Mouse (Mus musculus): ENCODE data around the gene Lamc3. TPM values are rescaled to one million over a fixed set of nuclear protein-coding genes. Genes with fewer than 3 reads are reported as not detected.

Gene Lamc3
- total and polyA plus RNA-seq, 2 experiments, result 0.73 to 0.83 TPM

- TF ChIP-seq CTCF (IDR thresholded peaks at IDR 0.05; ENCODE audit: low read depth, low read length), result no peak
- TF ChIP-seq POLR2A (IDR thresholded peaks at IDR 0.05; ENCODE audit: extremely low read depth, insufficient read depth, low read length), result no peak
- Histone ChIP-seq H3K9ac (ENCODE audit: low read depth, low read length) (no peak overlapping the region), H3K79me2 (ENCODE audit: control insufficient read depth, insufficient read depth, low read length) (no peaks in the 10 kb centered on the region), H3K27ac (replicated peaks; ENCODE audit: insufficient read depth, low read depth, low read length) (no peak overlapping the region), H3K4me1 (ENCODE audit: control insufficient read depth, insufficient read depth, low read length) (peaks cover 2% of the 10 kb centered on the region; the same call in 1 of the 2 replicates), H3K27me3 (ENCODE audit: control insufficient read depth, insufficient read depth, low read length) (peaks cover 21% of the 10 kb centered on the region), H3K36me3 (ENCODE audit: control insufficient read depth, insufficient read depth, low read length) (no peaks in the 10 kb centered on the region), H3K4me3 (ENCODE audit: insufficient read depth, low read depth, low read length) (no peak overlapping the region)
- 12% methylated on average over 35 of the region's 35 CpGs for WGBS
- no peak for DNase-seq (ENCODE audit: extremely low read depth, low read depth, low spot score)
These were observed 40.1 kb upstream of the Lamc3 start for GRCm38 (mm10) chr2:31846692-31847660.

- H3K9ac ChIP-seq (ENCODE audit: low read depth, low read length), result no peak overlapping the region
- H3K4me1 ChIP-seq (ENCODE audit: control insufficient read depth, insufficient read depth, low read length), result peaks cover 2% of the 10 kb centered on the region; the same call in 1 of the 2 replicates
- WGBS, result 26% methylated on average over 6 of the region's 6 CpGs
- no peaks in the 10 kb centered on the region for H3K36me3 ChIP-seq (ENCODE audit: control insufficient read depth, insufficient read depth, low read length)
- H3K79me2 ChIP-seq (ENCODE audit: control insufficient read depth, insufficient read depth, low read length), result no peaks in the 10 kb centered on the region
- no peak overlapping the region for H3K4me3 ChIP-seq (ENCODE audit: insufficient read depth, low read depth, low read length)
- H3K27ac ChIP-seq (replicated peaks; ENCODE audit: insufficient read depth, low read depth, low read length), result no peak overlapping the region
- H3K27me3 ChIP-seq (ENCODE audit: control insufficient read depth, insufficient read depth, low read length), result peaks cover 21% of the 10 kb centered on the region
- DNase-seq (ENCODE audit: extremely low read depth, low read depth, low spot score), result peak; percentile 27
- TF ChIP-seq CTCF (IDR thresholded peaks at IDR 0.05; ENCODE audit: low read depth, low read length), result peak; percentile 77
- TF ChIP-seq POLR2A (IDR thresholded peaks at IDR 0.05; ENCODE audit: extremely low read depth, insufficient read depth, low read length), result no peak
These were observed 39.2 kb upstream of the Lamc3 start for GRCm38 (mm10) chr2:31847908-31848307.

- Histone ChIP-seq H3K4me3 (ENCODE audit: insufficient read depth, low read depth, low read length) (no peak overlapping the region), H3K27ac (replicated peaks; ENCODE audit: insufficient read depth, low read depth, low read length) (no peak overlapping the region), H3K9ac (ENCODE audit: low read depth, low read length) (no peak overlapping the region), H3K4me1 (ENCODE audit: control insufficient read depth, insufficient read depth, low read length) (peaks cover 2% of the 10 kb centered on the region; the same call in 1 of the 2 replicates), H3K36me3 (ENCODE audit: control insufficient read depth, insufficient read depth, low read length) (no peaks in the 10 kb centered on the region), H3K79me2 (ENCODE audit: control insufficient read depth, insufficient read depth, low read length) (no peaks in the 10 kb centered on the region), H3K27me3 (ENCODE audit: control insufficient read depth, insufficient read depth, low read length) (peaks cover 18% of the 10 kb centered on the region)
- 40% methylated on average over 12 of the region's 12 CpGs for WGBS
- peak; percentile 14 for DNase-seq (ENCODE audit: extremely low read depth, low read depth, low spot score)
- TF ChIP-seq POLR2A (IDR thresholded peaks at IDR 0.05; ENCODE audit: extremely low read depth, insufficient read depth, low read length), result no peak
- TF ChIP-seq CTCF (IDR thresholded peaks at IDR 0.05; ENCODE audit: low read depth, low read length), result no peak
These were observed 37.0 kb upstream of the Lamc3 start for GRCm38 (mm10) chr2:31850141-31850540.

- WGBS, result 72% methylated on average over 8 of the region's 8 CpGs
- no peak for DNase-seq (ENCODE audit: extremely low read depth, low read depth, low spot score)
- Histone ChIP-seq H3K79me2 (ENCODE audit: control insufficient read depth, insufficient read depth, low read length) (no peaks in the 10 kb centered on the region), H3K9ac (ENCODE audit: low read depth, low read length) (no peak overlapping the region), H3K27ac (replicated peaks; ENCODE audit: insufficient read depth, low read depth, low read length) (no peak overlapping the region), H3K4me3 (ENCODE audit: insufficient read depth, low read depth, low read length) (no peak overlapping the region), H3K27me3 (ENCODE audit: control insufficient read depth, insufficient read depth, low read length) (no peaks in the 10 kb centered on the region; the same call in 1 of the 2 replicates), H3K36me3 (ENCODE audit: control insufficient read depth, insufficient read depth, low read length) (no peaks in the 10 kb centered on the region), H3K4me1 (ENCODE audit: control insufficient read depth, insufficient read depth, low read length) (no peaks in the 10 kb centered on the region)
- TF ChIP-seq POLR2A (IDR thresholded peaks at IDR 0.05; ENCODE audit: extremely low read depth, insufficient read depth, low read length) (no peak), CTCF (IDR thresholded peaks at IDR 0.05; ENCODE audit: low read depth, low read length) (no peak)
These were observed 31.1 kb upstream of the Lamc3 start for GRCm38 (mm10) chr2:31855991-31856390.

GRCm38 (mm10) chr2:31857180-31857579 lies 29.9 kb upstream of the Lamc3 start:
- Histone ChIP-seq H3K9ac (ENCODE audit: low read depth, low read length) (no peak overlapping the region), H3K4me1 (ENCODE audit: control insufficient read depth, insufficient read depth, low read length) (no peaks in the 10 kb centered on the region), H3K36me3 (ENCODE audit: control insufficient read depth, insufficient read depth, low read length) (no peaks in the 10 kb centered on the region), H3K27me3 (ENCODE audit: control insufficient read depth, insufficient read depth, low read length) (no peaks in the 10 kb centered on the region; the same call in 1 of the 2 replicates), H3K79me2 (ENCODE audit: control insufficient read depth, insufficient read depth, low read length) (no peaks in the 10 kb centered on the region), H3K27ac (replicated peaks; ENCODE audit: insufficient read depth, low read depth, low read length) (no peak overlapping the region), H3K4me3 (ENCODE audit: insufficient read depth, low read depth, low read length) (no peak overlapping the region)
- DNase-seq (ENCODE audit: extremely low read depth, low read depth, low spot score), result no peak
- TF ChIP-seq POLR2A (IDR thresholded peaks at IDR 0.05; ENCODE audit: extremely low read depth, insufficient read depth, low read length) (no peak), CTCF (IDR thresholded peaks at IDR 0.05; ENCODE audit: low read depth, low read length) (no peak)
- WGBS, result 72% methylated on average over 6 of the region's 6 CpGs

GRCm38 (mm10) chr2:31858500-31858899 lies 28.6 kb upstream of the Lamc3 start:
- H3K9ac ChIP-seq (ENCODE audit: low read depth, low read length), result no peak overlapping the region

More at GRCm38 (mm10) chr2:31858500-31858899, 28.6 kb upstream of the Lamc3 start:
- no peak for DNase-seq (ENCODE audit: extremely low read depth, low read depth, low spot score)
- H3K4me1 ChIP-seq (ENCODE audit: control insufficient read depth, insufficient read depth, low read length), result no peaks in the 10 kb centered on the region
- H3K79me2 ChIP-seq (ENCODE audit: control insufficient read depth, insufficient read depth, low read length), result no peaks in the 10 kb centered on the region
- no peaks in the 10 kb centered on the region; the same call in 1 of the 2 replicates for H3K27me3 ChIP-seq (ENCODE audit: control insufficient read depth, insufficient read depth, low read length)
- no peak overlapping the region for H3K27ac ChIP-seq (replicated peaks; ENCODE audit: insufficient read depth, low read depth, low read length)
- WGBS, result 69% methylated on average over 12 of the region's 12 CpGs
- H3K36me3 ChIP-seq (ENCODE audit: control insufficient read depth, insufficient read depth, low read length), result no peaks in the 10 kb centered on the region
- no peak overlapping the region for H3K4me3 ChIP-seq (ENCODE audit: insufficient read depth, low read depth, low read length)
- no peak for TF ChIP-seq CTCF (IDR thresholded peaks at IDR 0.05; ENCODE audit: low read depth, low read length)
- TF ChIP-seq POLR2A (IDR thresholded peaks at IDR 0.05; ENCODE audit: extremely low read depth, insufficient read depth, low read length), result no peak
